Comparison of ENCODE assay signal across 33 mouse cellular contexts in the genomic region with DNA sequence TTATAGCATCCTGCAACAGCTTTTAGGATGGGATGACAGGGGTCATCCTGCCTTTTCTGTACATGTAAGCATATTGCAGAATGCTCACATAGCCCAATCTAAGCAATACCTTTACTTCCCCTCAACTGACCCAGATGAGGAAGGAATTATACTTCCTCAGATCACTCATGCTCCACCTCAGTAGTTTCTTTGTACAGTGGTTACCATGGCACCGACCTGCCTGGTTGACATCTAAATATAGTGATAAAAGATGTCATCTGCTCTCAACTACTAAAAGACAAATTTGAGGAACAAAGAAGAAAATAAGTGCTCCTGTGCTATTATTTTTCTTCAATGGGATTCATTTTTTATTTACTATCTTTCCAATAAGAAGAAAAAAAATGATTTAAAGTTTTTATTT.
"Had no signal": no experiment of that assay in that cellular context is flagged by ENCODE, and none has a peak within 500 bp of the region (broad histone marks: within the 10 kb centered on the region; RNA-seq: fewer than 3 reads in every experiment).

No protein-coding gene starts in this region.

- H3K36me3 ChIP-seq: heart, embryonic 12.5 days; heart, embryonic 13.5 days; heart, embryonic 15.5 days; hindbrain, embryonic 10.5 days; hindbrain, embryonic 12.5 days; hindbrain, embryonic 13.5 days; hindbrain, embryonic 15.5 days; intestine, embryonic 15.5 days; kidney, embryonic 15.5 days had no signal

- H3K4me2 ChIP-seq: heart, embryonic 12.5 days; heart, embryonic 13.5 days; heart, embryonic 15.5 days; hindbrain, embryonic 12.5 days; hindbrain, embryonic 13.5 days; hindbrain, embryonic 14.5 days; hindbrain, embryonic 15.5 days; intestine, embryonic 15.5 days; kidney, embryonic 15.5 days had no signal

- H3K9ac ChIP-seq: heart, embryonic 12.5 days; heart, embryonic 13.5 days; heart, embryonic 15.5 days; hindbrain, embryonic 12.5 days; hindbrain, embryonic 13.5 days; hindbrain, embryonic 14.5 days; hindbrain, embryonic 15.5 days; intestine, embryonic 15.5 days; kidney, embryonic 15.5 days had no signal

- H3K27me3 ChIP-seq: heart, embryonic 12.5 days; heart, embryonic 13.5 days; heart, embryonic 15.5 days; hindbrain, embryonic 12.5 days; hindbrain, embryonic 13.5 days; hindbrain, embryonic 15.5 days; intestine, embryonic 15.5 days; kidney, embryonic 15.5 days had no signal

- H3K27ac ChIP-seq: heart, embryonic 13.5 days; heart, embryonic 15.5 days; hindbrain, embryonic 10.5 days; hindbrain, embryonic 12.5 days; hindbrain, embryonic 13.5 days; hindbrain, embryonic 14.5 days; hindbrain, embryonic 15.5 days; hindbrain, postnatal 0 days; intestine, embryonic 15.5 days; kidney, embryonic 15.5 days; kidney, postnatal 0 days; layer of hippocampus, adult 2 months; left cerebral cortex, adult 2 months had no signal

- ATAC-seq: hindbrain, postnatal 0 days; inflammation-experienced regulatory T-cells, adult 6 months; intestine, embryonic 15.5 days; intestine, embryonic 16.5 days; intestine, postnatal 0 days had no signal

- H3K9me3 ChIP-seq: heart, embryonic 12.5 days; heart, embryonic 13.5 days; heart, embryonic 15.5 days; hindbrain, embryonic 10.5 days; hindbrain, embryonic 12.5 days; hindbrain, embryonic 13.5 days; hindbrain, embryonic 15.5 days; intestine, embryonic 15.5 days; kidney, embryonic 15.5 days had no signal

- H3K4me1 ChIP-seq: heart, embryonic 12.5 days; heart, embryonic 13.5 days; heart, embryonic 15.5 days; hindbrain, embryonic 10.5 days; hindbrain, embryonic 12.5 days; hindbrain, embryonic 13.5 days; hindbrain, embryonic 15.5 days; intestine, embryonic 15.5 days; kidney, embryonic 15.5 days had no signal

- DNase-seq: heart, postnatal 10 days; heart, postnatal 14 days; heart, postnatal 36 days; heart, postnatal 4 days; kidney, adult 11 months; kidney, adult 18-20 months; kidney, adult 2 months; kidney, adult 8-10 months; kidney, adult 9 months; kidney, postnatal 10 days; kidney, postnatal 14 days; kidney, postnatal 25 days; kidney, postnatal 36 days; kidney, postnatal 4 days; layer of hippocampus, adult 9-11 months; layer of hippocampus, postnatal 36 days had no signal

- H3K4me3 ChIP-seq: heart, embryonic 12.5 days; heart, embryonic 13.5 days; heart, embryonic 15.5 days; hindbrain, embryonic 10.5 days; hindbrain, embryonic 12.5 days; hindbrain, embryonic 13.5 days; hindbrain, embryonic 15.5 days; intestine, embryonic 15.5 days; kidney, embryonic 15.5 days; layer of hippocampus, adult 2 months; left cerebral cortex, adult 2 months had no signal
